Mouse (Mus musculus): Measurements from ENCODE around the gene Fth1.

Gene Fth1

GRCm38 (mm10) chr19:10022414-10023303, 42.3 kb downstream of the Fth1 start:
- DNase-seq, result no peak

GRCm38 (mm10) chr19:10023304-10023758, 42.9 kb downstream of the Fth1 start:
- DNase-seq, result no peak

DNA sequence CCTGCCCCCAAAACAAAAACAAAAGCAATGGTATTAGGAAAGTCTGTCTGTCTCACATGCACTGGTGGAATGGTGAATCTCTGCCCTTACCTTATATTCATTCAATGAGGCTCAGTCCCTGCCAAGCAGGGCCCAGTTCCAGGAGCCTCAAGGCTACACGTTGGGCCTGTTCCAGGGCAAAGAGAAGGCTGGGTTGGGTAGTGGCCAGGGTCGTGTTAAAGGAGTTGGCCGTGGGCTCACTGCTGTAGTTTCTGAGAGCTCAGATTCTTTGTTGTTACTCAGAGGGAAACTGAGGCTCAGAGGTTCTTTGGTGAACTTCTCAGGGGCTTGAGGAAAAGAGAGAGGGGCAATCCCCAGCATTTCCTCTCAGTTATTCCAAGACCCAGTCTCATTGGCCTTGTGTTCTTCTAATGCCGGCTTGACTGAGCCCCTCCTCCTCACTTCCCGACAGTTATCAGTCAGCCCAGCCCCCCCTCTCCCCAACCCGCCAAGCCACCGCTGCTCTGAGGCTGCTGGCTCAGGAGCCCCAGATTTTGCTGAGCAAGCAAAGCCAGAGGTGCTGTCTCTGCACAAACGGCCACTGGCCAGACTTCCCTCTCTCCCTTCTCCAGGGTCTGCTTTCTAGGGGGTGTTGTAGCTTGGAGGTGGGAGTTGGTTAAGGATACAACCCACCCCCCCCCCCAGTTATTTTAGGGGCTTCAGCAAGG, 44.9 kb downstream of the Fth1 start:
- no peak for DNase-seq

DNA sequence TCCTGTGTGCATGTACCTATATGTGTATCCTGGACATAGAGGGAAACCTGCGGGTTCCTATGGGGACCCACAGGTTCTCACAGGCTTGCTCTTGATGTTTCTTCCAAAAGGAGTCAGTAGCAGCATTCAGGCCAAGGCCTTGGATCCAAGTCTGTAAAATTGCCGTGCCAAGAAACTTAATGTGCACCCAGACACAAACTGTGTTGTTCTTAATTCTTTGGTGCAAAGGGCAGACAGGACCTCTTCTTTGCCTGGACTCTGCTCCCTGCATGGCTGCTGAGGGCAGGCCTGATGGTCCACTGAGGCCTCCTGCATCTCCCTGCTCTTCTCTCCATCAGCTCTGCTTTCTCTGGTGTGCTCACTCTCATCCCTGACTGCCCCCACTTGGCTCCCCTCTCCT, 49.3 kb downstream of the Fth1 start:
- DNase-seq, result no peak

- peak; percentile 47 to 48 for DNase-seq
Observed at GRCm38 (mm10) chr19:10033211-10033973, 53.0 kb downstream of the Fth1 start.

DNA sequence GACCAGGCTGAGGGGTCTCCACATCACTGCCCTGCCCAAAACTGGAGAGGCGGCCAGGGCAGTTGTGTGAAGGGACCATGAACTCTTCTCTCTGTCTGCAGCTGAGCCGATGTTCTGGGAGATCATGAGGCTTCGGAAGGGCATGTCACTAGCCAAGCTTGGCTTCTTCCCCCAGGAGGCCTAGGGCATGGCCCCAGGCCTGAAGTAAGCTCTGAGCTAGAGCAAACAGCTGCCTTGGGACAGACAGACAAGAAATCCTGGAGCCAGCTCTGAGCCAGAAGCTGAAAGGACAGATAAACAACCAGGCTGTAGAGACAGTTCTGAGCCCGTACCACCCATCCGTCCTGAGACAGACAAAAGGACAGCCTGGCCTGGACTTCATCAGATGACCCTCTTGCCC, 54.0 kb downstream of the Fth1 start:
- DNase-seq, result no peak
